Mouse (Mus musculus) limb, embryonic 11.5 days (tissue): ENCODE results near the gene Atp10b. TPM values are rescaled to one million over a fixed set of nuclear protein-coding genes. Genes with fewer than 3 reads are reported as not detected.

Experiments used
- ATAC-seq: fragments of 200-750 bp; cut with Nextera tagmentation; 2 replicates; pipeline ENCODE4 v1.8.0; 2017; ENCODE audit warnings: low read depth; ENCODE audit not compliant: insufficient number of reproducible peaks, low FRiP score, low TSS enrichment
- DNase-seq: peaks from one replicate; pipeline ENCODE4 v3.0.0-alpha.2; 2015; ENCODE audit warnings: low spot score
- H3K27ac ChIP-seq: fragments of 300-500 bp; sonication (generic); replicated peaks from 2 replicates; pipeline ENCODE4 v1.5.1; 2014; ENCODE audit warnings: low read depth, mild to moderate bottlenecking, low read length
- H3K27me3 ChIP-seq: fragments of 300-500 bp; sonication (generic); 2 replicates; pipeline ENCODE4 v1.6.1; 2014; ENCODE audit warnings: mild to moderate bottlenecking, low read length, mixed read lengths; ENCODE audit not compliant: control insufficient read depth, insufficient read depth
- H3K36me3 ChIP-seq: fragments of 300-500 bp; sonication (generic); 2 replicates; pipeline ENCODE4 v1.6.1; 2014; ENCODE audit warnings: mild to moderate bottlenecking, low read length, moderate library complexity, mixed read lengths; ENCODE audit not compliant: control insufficient read depth, insufficient read depth
- H3K4me1 ChIP-seq: fragments of 300-500 bp; sonication (generic); 2 replicates; pipeline ENCODE4 v1.6.1; 2014; ENCODE audit warnings: low read length, mixed read lengths; ENCODE audit not compliant: control insufficient read depth, insufficient read depth
- H3K4me2 ChIP-seq: fragments of 300-500 bp; sonication (generic); 2 replicates; pipeline ENCODE4 v1.6.1; 2014; ENCODE audit warnings: low read depth, mild to moderate bottlenecking, moderate library complexity; ENCODE audit not compliant: severe bottlenecking
- H3K4me3 ChIP-seq: fragments of 300-500 bp; sonication (generic); 2 replicates; pipeline ENCODE4 v1.5.1; 2014; ENCODE audit warnings: low read depth, low read length
- H3K9ac ChIP-seq: fragments of 300-500 bp; sonication (generic); 2 replicates; pipeline ENCODE4 v1.6.1; 2014; ENCODE audit warnings: mild to moderate bottlenecking, low read length
- H3K9me3 ChIP-seq: fragments of 300-500 bp; sonication (generic); 2 replicates; pipeline ENCODE4 v1.6.1; 2016; ENCODE audit warnings: low read length; ENCODE audit not compliant: control insufficient read depth
- WGBS: fragments of 180-500 bp; shearing (Covaris S2); extraction: QIAGEN DNeasy Blood & Tissue Kit; methylation state at CpG from one replicate; pipeline ENCODE4 v1.1.7; 2014; 5-methylcytosine and 5-hydroxymethylcytosine counted together
- polyA plus RNA-seq: library from polyadenylated mRNA; unstranded; fragments of >200 nt; fragmentation: Nextera tagmentation; extraction: Ambion mirVana; gene quantifications from 2 replicates; pipeline ENCODE4 v1.2.1, GENCODE M21; 2014

The Atp10b gene
- polyA plus RNA-seq, 1 experiment from 2014 or later, result 0.32 TPM

- H3K4me2 ChIP-seq, result no peak overlapping the region
- no peaks in the 10 kb centered on the region for H3K9me3 ChIP-seq
- no peak overlapping the region for H3K4me3 ChIP-seq
- H3K36me3 ChIP-seq, result no peaks in the 10 kb centered on the region
- ATAC-seq (no peak), DNase-seq (no peak)
- no peak overlapping the region for H3K27ac ChIP-seq
- H3K4me1 ChIP-seq, result no peaks in the 10 kb centered on the region
- 85% methylated on average over 7 of the region's 7 CpGs for WGBS
- no peaks in the 10 kb centered on the region for H3K27me3 ChIP-seq
- no peak overlapping the region for H3K9ac ChIP-seq
These were observed 108.1 kb downstream of the Atp10b start for GRCm38 (mm10) chr11:43257781-43258180.

- Histone ChIP-seq H3K36me3 (no peaks in the 10 kb centered on the region), H3K4me1 (no peaks in the 10 kb centered on the region), H3K9me3 (no peaks in the 10 kb centered on the region), H3K27ac (no peak overlapping the region), H3K9ac (no peak overlapping the region), H3K4me2 (no peak overlapping the region), H3K4me3 (no peak overlapping the region), H3K27me3 (no peaks in the 10 kb centered on the region)
- DNase-seq (peak; percentile 61), ATAC-seq (peak; percentile 70; the same call in 1 of the 2 replicates)
- 46% methylated on average over 3 of the region's 3 CpGs for WGBS
These were observed 114.0 kb downstream of the Atp10b start for GRCm38 (mm10) chr11:43263548-43264218.

GRCm38 (mm10) chr11:43267505-43267904 is 117.8 kb downstream of the Atp10b start:
- ATAC-seq (no peak), DNase-seq (no peak)
- no peaks in the 10 kb centered on the region for H3K27me3 ChIP-seq
- H3K36me3 ChIP-seq, result no peaks in the 10 kb centered on the region
- no peak overlapping the region for H3K9ac ChIP-seq
- H3K27ac ChIP-seq, result no peak overlapping the region
- WGBS, result 79% methylated on average over 3 of the region's 3 CpGs
- H3K4me2 ChIP-seq, result no peak overlapping the region
- H3K4me1 ChIP-seq, result no peaks in the 10 kb centered on the region
- no peak overlapping the region for H3K4me3 ChIP-seq
- no peaks in the 10 kb centered on the region for H3K9me3 ChIP-seq

- H3K27ac ChIP-seq, result no peak overlapping the region
- no peak for ATAC-seq
- H3K27me3 ChIP-seq, result no peaks in the 10 kb centered on the region
- WGBS, result 49% methylated on average over 6 of the region's 6 CpGs
- no peaks in the 10 kb centered on the region for H3K36me3 ChIP-seq
- DNase-seq, result no peak
- H3K4me2 ChIP-seq, result no peak overlapping the region
- H3K4me1 ChIP-seq, result no peaks in the 10 kb centered on the region
- no peak overlapping the region for H3K4me3 ChIP-seq
- no peaks in the 10 kb centered on the region for H3K9me3 ChIP-seq
- H3K9ac ChIP-seq, result no peak overlapping the region
These were observed 120.0 kb downstream of the Atp10b start for GRCm38 (mm10) chr11:43269503-43270255.

- no peak overlapping the region for H3K9ac ChIP-seq
- no peak overlapping the region for H3K4me2 ChIP-seq
- WGBS, result 70% methylated on average over 10 of the region's 10 CpGs
- no peaks in the 10 kb centered on the region for H3K4me1 ChIP-seq
- no peak overlapping the region for H3K4me3 ChIP-seq
- no peak for ATAC-seq
- H3K27me3 ChIP-seq, result no peaks in the 10 kb centered on the region
- H3K9me3 ChIP-seq, result no peaks in the 10 kb centered on the region
- no peak for DNase-seq
- no peaks in the 10 kb centered on the region for H3K36me3 ChIP-seq
- H3K27ac ChIP-seq, result no peak overlapping the region
These were observed 120.7 kb downstream of the Atp10b start for GRCm38 (mm10) chr11:43270256-43270806.

GRCm38 (mm10) chr11:43273896-43274295 is 124.2 kb downstream of the Atp10b start:
- ATAC-seq, result no peak
- DNase-seq, result no peak

GRCm38 (mm10) chr11:43297584-43297983 is 147.9 kb downstream of the Atp10b start:
- Histone ChIP-seq H3K36me3 (no peaks in the 10 kb centered on the region), H3K9me3 (no peaks in the 10 kb centered on the region), H3K27ac (no peak overlapping the region), H3K4me1 (no peaks in the 10 kb centered on the region), H3K4me2 (no peak overlapping the region), H3K9ac (no peak overlapping the region), H3K4me3 (no peak overlapping the region), H3K27me3 (no peaks in the 10 kb centered on the region)
- WGBS, result 90% methylated on average over 6 of the region's 6 CpGs
- ATAC-seq (no peak), DNase-seq (no peak)

More at GRCm38 (mm10) chr11:43273896-43274295, 124.2 kb downstream of the Atp10b start:
- H3K4me2 ChIP-seq, result no peak overlapping the region
- H3K4me1 ChIP-seq, result no peaks in the 10 kb centered on the region
- no peaks in the 10 kb centered on the region for H3K27me3 ChIP-seq
- no peak overlapping the region for H3K27ac ChIP-seq
- no peaks in the 10 kb centered on the region for H3K36me3 ChIP-seq
- H3K9me3 ChIP-seq, result no peaks in the 10 kb centered on the region
- H3K4me3 ChIP-seq, result no peak overlapping the region
- H3K9ac ChIP-seq, result no peak overlapping the region

- Histone ChIP-seq H3K27me3 (no peaks in the 10 kb centered on the region), H3K27ac (no peak overlapping the region), H3K9me3 (no peaks in the 10 kb centered on the region), H3K4me1 (no peaks in the 10 kb centered on the region), H3K36me3 (no peaks in the 10 kb centered on the region), H3K4me3 (no peak overlapping the region), H3K4me2 (no peak overlapping the region), H3K9ac (no peak overlapping the region)
- 53% methylated on average over 1 of the region's 1 CpGs for WGBS
- ATAC-seq, result no peak
- no peak for DNase-seq
These were observed 161.3 kb downstream of the Atp10b start for GRCm38 (mm10) chr11:43311000-43311399.
